Mouse (Mus musculus) thymus, adult 2 months (tissue): ENCODE data around the gene Pcyt1a. TPM values are rescaled to one million over a fixed set of nuclear protein-coding genes. Genes with fewer than 3 reads are reported as not detected.

Experiments
- DNase-seq: peaks from one replicate; pipeline ENCODE4 v3.0.0; 2021
- H3K27ac ChIP-seq: fragments of 200-500 bp; 2 replicates; pipeline ENCODE4 v1.5.1; 2012; ENCODE audit warnings: low read length, control low read depth; ENCODE audit not compliant: control insufficient read depth, insufficient read depth
- H3K27me3 ChIP-seq: fragments of 200-500 bp; 2 replicates; pipeline ENCODE4 v1.6.1; 2012; ENCODE audit warnings: mild to moderate bottlenecking, low read length, moderate library complexity, mixed read lengths; ENCODE audit not compliant: control insufficient read depth, insufficient read depth
- H3K36me3 ChIP-seq: fragments of 200-500 bp; 2 replicates; pipeline ENCODE4 v1.6.1; 2012; ENCODE audit warnings: mild to moderate bottlenecking, low read length, moderate library complexity; ENCODE audit not compliant: control insufficient read depth, insufficient read depth
- H3K4me1 ChIP-seq: fragments of 200-500 bp; replicated peaks from 2 replicates; pipeline ENCODE4 v1.6.1; 2012; ENCODE audit warnings: low read length; ENCODE audit not compliant: control insufficient read depth, insufficient read depth
- H3K4me3 ChIP-seq: fragments of 200-500 bp; 2 replicates; pipeline ENCODE4 v1.5.1; 2012; ENCODE audit warnings: mild to moderate bottlenecking, low read length, control low read depth, moderate library complexity; ENCODE audit not compliant: control insufficient read depth, insufficient read depth
- CTCF ChIP-seq: fragments of 200-500 bp; IDR thresholded peaks from 2 replicates; pipeline ENCODE4 v1.5.1; 2012; ENCODE audit warnings: mild to moderate bottlenecking, control low read depth, low read length, moderate library complexity, borderline replicate concordance; ENCODE audit not compliant: control insufficient read depth, poor library complexity, insufficient read depth; ENCODE audit errors: extremely low read depth
- POLR2A ChIP-seq: fragments of 200-500 bp; IDR thresholded peaks from 2 replicates; pipeline ENCODE4 v1.6.1; 2012; ENCODE audit warnings: mild to moderate bottlenecking, low read length, control low read depth, moderate library complexity; ENCODE audit not compliant: control insufficient read depth, poor library complexity, insufficient read depth; ENCODE audit errors: extremely low read depth
- WGBS: fragments of 180-500 bp; shearing (Covaris S2); methylation state at CpG from one replicate; pipeline ENCODE4 v1.1.7; 2018; 5-methylcytosine and 5-hydroxymethylcytosine counted together
- polyA plus RNA-seq: library from polyadenylated mRNA; depleted of rRNA; stranded (reverse); fragments of >200 nt; gene quantifications from 2 replicates; pipeline ENCODE4 v1.2.3, GENCODE M21; 2012

Gene Pcyt1a
- polyA plus RNA-seq, 1 experiment: 21.2 TPM

DNA sequence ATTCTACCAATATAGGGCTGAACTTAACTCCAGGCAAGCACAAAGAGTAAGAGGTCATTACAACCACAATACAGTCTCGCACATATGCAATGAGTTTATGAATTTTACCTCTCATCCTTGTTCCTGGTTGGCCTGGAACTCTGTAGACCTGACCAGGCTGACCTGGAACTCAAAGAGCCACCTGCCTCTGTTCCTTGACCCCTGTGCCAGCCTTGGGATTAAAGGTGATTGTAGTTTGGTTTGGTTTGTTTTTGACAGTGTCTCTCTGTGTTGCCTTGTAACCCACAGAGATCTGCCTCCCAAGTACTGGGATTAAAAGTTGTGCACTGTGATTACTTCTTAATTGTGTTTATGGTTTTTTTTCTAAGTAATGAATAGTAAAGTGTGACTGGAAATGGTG, 26.0 kb downstream of the Pcyt1a start:
- H3K4me1 ChIP-seq: no peaks in the 10 kb centered on the region
- TF ChIP-seq CTCF (no peak), POLR2A (no peak)
- DNase-seq: no peak
- H3K36me3 ChIP-seq: 0 out of 2 replicates have a peak, but pooled peaks cover 10% of the 10 kb centered on the region
- H3K27ac ChIP-seq: no peak overlapping the region
- no peak overlapping the region for H3K4me3 ChIP-seq
- H3K27me3 ChIP-seq: no peaks in the 10 kb centered on the region
- 94% methylated on average over 1 of the region's 1 CpGs for WGBS

DNA sequence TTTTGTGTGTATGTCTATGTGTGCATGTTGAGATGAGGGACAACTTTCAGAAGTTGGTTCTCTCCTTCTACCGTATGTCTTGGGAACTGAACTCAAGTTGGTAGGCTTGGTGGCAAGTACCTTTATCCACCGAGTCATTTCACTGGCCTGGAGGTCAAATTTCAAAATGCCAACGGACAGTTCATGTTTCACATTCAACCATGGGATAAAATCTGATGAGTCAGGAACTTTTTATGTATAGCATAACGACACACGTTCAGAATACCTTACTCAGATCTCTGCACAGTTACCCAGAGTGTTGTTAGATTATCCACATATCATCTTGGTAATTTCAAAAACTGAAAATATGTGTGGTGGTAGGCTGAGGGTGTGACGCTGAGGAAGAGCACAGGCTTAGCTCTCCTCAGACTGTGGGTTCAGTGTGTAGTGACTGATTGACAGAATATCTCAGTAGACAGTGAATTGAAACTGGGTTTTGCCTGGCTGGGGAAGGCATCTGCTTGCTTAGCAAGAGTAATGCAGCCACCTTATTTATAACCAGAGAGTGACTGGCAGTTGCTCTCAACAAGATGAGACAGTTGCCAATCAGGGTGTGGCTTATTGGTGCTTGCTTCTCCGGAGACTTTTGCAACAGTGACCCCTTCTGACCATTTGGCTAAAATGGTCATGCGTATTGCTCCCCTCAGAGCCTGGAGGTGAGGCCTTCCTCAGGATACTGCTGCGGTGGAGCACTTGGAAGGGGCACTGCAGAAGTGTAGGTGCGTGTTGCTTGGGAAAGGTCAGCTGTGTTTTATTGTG, 27.1 kb downstream of the Pcyt1a start:
- Histone ChIP-seq H3K27ac (no peak overlapping the region), H3K4me1 (no peaks in the 10 kb centered on the region), H3K4me3 (no peak overlapping the region), H3K27me3 (no peaks in the 10 kb centered on the region), H3K36me3 (0 out of 2 replicates have a peak, but pooled peaks cover 3% of the 10 kb centered on the region)
- DNase-seq: peak; percentile 57
- TF ChIP-seq POLR2A (no peak), CTCF (no peak)
- 77% methylated on average over 10 of the region's 10 CpGs for WGBS

DNA sequence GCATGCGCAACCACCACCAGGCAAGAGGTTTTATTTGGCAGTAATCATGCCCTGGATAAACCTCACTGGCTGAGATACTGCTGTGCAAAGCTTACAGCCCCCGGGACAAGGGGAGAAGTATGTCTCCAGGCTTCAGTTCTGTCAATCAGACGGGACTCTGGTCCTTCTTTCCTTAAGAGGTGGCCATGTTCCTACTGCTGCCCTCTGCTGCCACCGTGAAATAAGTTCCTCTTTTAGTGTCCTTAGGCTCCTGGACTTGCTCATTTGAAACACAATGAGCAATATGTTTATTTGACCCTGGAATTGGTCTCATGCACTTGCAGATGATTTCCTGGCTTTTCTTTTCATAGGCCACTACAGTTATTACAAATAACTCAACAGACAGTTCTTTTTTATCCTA, 29.8 kb downstream of the Pcyt1a start:
- TF ChIP-seq CTCF (no peak), POLR2A (no peak)
- Histone ChIP-seq H3K27me3 (no peaks in the 10 kb centered on the region), H3K27ac (no peak overlapping the region), H3K4me1 (peaks cover 2% of the 10 kb centered on the region; the same call in 1 of the 2 replicates), H3K4me3 (no peak overlapping the region), H3K36me3 (0 out of 2 replicates have a peak, but pooled peaks cover 12% of the 10 kb centered on the region)
- no peak for DNase-seq
- 57% methylated on average over 4 of the region's 4 CpGs for WGBS

DNA sequence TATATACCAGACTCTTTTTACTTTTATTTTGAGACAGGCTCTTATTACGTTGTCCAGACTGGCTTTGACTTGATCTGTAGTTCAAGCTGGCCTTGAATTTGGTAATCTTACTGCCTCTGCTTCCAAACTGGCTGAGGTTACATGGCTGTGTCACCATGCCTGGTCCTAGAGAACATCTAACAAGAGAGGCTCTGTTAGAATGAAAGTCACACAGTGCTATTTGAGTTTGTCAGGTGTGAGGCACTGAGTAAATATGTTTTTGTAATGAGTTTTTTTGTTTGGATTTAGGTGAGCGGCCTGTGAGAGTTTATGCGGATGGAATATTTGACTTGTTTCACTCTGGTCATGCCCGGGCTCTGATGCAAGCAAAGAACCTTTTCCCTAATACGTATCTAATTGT, 31.0 kb downstream of the Pcyt1a start:
- H3K36me3 ChIP-seq: 0 out of 2 replicates have a peak, but pooled peaks cover 9% of the 10 kb centered on the region
- TF ChIP-seq CTCF (no peak), POLR2A (no peak)
- H3K4me1 ChIP-seq: peaks cover 3% of the 10 kb centered on the region; the same call in 1 of the 2 replicates
- H3K4me3 ChIP-seq: no peak overlapping the region
- 97% methylated on average over 5 of the region's 5 CpGs for WGBS
- DNase-seq: no peak
- H3K27me3 ChIP-seq: no peaks in the 10 kb centered on the region
- H3K27ac ChIP-seq: no peak overlapping the region

DNA sequence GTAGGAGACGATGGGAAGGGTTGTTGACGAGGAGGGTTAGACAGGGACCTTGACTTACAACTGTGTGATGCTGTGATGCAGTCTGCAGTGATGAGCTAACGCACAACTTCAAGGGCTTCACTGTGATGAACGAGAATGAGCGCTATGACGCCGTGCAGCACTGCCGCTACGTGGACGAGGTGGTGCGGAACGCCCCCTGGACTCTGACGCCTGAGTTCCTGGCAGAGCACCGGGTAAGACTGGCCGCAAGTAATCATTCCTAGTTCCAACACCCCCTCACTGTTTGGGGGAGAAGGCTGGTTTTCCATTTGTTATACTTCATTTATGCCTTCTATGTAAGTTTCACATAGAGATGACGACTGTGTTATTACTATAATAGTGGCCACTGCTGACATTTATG, 32.2 kb downstream of the Pcyt1a start:
- no peak overlapping the region for H3K27ac ChIP-seq
- no peak for DNase-seq
- peaks cover 3% of the 10 kb centered on the region; the same call in 1 of the 2 replicates for H3K4me1 ChIP-seq
- 0 out of 2 replicates have a peak, but pooled peaks cover 9% of the 10 kb centered on the region for H3K36me3 ChIP-seq
- no peak for TF ChIP-seq POLR2A
- no peak for TF ChIP-seq CTCF
- no peak overlapping the region for H3K4me3 ChIP-seq
- no peaks in the 10 kb centered on the region for H3K27me3 ChIP-seq
- WGBS: 98% methylated on average over 16 of the region's 16 CpGs

DNA sequence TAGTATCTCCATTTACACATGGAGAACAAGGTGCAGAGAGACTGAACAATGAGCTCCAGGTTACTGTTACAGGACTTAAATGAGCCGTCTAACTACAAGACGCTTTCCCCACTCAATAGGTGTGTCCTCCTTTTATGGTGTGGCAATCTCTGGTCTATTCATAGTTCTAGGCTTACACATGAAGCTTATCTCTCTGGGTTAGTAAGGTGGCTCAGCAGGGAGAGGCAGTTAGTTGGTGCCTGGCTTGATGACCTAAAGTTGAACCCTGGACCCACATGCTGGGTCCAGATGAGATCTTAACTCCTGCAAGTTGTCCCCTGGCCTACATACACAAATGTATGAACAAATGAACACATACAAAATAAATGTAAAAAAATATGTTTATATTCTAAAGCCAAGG, 32.7 kb downstream of the Pcyt1a start:
- Histone ChIP-seq H3K27me3 (no peaks in the 10 kb centered on the region), H3K4me3 (no peak overlapping the region), H3K36me3 (0 out of 2 replicates have a peak, but pooled peaks cover 9% of the 10 kb centered on the region), H3K27ac (no peak overlapping the region), H3K4me1 (peaks cover 3% of the 10 kb centered on the region; the same call in 1 of the 2 replicates)
- no peak for TF ChIP-seq CTCF
- TF ChIP-seq POLR2A: no peak
- no peak for DNase-seq
- 93% methylated on average over 2 of the region's 2 CpGs for WGBS

DNA sequence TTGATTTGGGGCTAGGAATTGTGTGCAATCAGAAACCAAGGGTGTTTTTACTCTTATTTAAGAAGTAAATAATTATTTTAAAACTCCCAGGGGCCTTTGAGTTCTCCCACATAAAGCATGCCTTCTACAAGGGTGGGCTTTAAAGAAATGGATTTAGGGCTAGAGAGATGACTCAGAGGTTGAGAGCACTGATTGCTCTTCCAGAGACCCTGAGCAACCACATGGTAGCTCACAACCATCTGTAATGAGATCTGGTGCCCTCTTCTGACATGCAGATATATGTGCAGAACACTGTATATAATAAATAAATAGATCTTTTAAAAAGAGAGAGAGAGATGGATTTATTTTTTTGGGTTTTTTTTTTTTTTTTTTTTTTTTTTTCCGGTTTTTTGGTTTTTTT, 34.2 kb downstream of the Pcyt1a start:
- TF ChIP-seq CTCF (no peak), POLR2A (no peak)
- no peak overlapping the region for H3K27ac ChIP-seq
- 0 out of 2 replicates have a peak, but pooled peaks cover 9% of the 10 kb centered on the region for H3K36me3 ChIP-seq
- WGBS: 0% methylated on average over 1 of the region's 1 CpGs
- peaks cover 3% of the 10 kb centered on the region; the same call in 1 of the 2 replicates for H3K4me1 ChIP-seq
- H3K27me3 ChIP-seq: no peaks in the 10 kb centered on the region
- no peak for DNase-seq
- H3K4me3 ChIP-seq: no peak overlapping the region
